Mouse (Mus musculus): ENCODE measurements around the gene Negr1.

Negr1 gene

DNA sequence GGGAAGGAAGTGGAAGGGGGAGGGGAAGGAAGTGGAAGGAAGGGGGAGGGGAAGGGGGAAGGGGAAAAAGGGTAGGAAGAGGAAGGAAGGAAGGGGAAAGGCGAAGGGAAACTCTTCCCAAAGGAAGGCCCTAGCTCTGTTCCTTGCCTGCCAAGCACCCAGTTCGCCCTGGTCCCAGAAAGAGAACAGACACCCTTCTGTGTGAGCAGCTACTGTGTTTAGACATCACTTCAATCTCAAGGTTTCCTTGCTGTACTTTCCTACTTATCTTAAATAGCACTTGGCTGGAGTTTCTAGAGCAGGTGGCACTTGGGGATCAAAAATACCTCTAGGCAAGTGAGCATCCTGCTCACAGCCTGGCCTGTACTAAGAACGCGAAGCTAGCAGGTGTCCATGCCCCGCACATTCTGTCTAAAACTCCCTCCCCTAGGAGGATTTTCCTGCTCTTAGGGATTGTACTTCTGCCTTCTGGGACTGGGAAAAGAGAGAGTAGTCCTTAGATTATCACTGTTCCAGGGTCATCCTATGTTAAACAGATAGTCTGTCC lies 128.5 kb downstream of the Negr1 start:
- no peak for DNase-seq (ENCODE audit: low read depth, low spot score)

DNA sequence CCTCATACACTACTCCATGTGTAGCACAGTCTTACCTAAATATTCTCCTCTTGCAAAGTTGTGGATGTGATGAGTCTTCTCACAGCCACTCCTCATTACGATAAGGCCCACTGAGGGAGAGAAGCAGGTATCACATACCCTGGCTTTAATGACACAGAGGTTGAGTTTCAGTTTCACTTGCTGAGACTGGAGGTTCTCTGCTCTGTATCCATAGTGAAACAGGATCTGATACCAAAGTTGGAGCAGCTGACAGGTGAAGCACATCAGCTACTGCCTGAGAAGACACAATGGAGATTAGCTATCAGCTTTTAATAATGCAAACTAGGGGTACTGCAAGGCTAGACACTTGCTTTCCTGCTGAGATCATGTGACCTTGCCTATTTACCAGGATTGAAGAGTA lies 137.1 kb downstream of the Negr1 start:
- no peak for DNase-seq (ENCODE audit: low read depth, low spot score)

DNA sequence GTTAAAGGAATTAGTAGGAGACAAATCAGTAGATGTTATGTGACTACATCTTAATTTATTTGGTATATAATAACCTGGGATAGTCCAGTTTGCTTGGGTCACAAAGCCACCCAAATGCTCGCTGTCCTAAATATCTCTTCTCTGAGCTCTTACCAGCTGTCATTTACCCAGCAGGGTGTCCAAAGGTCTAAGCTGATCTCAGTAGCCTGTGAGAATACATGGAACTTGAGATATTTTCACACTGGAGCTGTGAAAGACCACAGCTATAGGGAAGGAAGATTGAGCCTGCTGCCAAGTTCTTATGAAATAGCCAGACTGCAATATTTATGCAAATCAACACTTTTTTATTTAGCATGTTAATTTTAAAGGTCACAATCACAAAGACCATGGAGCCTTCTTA lies 141.6 kb downstream of the Negr1 start:
- DNase-seq (ENCODE audit: low read depth, low spot score), result no peak

DNA sequence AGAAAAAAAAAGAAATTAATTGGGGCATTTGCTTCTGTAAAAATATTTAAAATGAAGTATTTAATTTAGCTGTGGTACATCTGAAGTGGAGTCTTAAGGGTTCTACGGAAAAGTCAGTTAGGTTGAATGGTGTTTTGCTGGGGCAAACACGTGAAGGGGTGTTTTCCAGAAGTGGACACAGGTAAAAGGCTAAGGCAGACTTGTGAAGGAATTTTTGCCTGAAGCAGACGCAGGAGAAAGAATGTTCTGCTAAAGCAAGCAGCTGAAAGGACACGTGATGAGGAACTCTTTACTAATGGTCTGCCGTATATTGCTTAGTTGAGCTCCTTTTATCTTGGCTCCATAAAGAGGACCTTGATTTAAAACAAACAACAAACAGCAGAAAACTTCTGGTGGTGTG lies 148.6 kb downstream of the Negr1 start:
- no peak for DNase-seq (ENCODE audit: low read depth, low spot score)

DNA sequence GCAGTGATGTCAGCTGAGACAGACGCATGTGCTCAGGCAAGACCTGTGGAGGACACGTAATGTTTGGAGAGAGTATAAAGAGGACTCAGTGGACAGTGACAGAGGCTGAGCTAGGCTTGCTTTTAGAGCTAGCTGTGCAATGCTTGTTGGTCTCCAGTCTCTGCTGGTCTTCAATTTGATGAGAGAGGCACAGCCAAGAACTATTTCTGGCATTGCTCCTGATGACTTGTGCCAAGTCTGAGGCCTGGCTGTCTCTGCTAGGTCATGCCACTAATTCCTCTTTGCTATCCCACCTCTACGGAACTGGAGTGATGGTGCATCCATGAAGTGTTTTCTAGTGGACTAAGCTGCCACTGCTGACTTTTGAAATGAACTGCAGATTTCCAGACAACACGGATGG lies 149.1 kb downstream of the Negr1 start:
- no peak for DNase-seq (ENCODE audit: low read depth, low spot score)

DNA sequence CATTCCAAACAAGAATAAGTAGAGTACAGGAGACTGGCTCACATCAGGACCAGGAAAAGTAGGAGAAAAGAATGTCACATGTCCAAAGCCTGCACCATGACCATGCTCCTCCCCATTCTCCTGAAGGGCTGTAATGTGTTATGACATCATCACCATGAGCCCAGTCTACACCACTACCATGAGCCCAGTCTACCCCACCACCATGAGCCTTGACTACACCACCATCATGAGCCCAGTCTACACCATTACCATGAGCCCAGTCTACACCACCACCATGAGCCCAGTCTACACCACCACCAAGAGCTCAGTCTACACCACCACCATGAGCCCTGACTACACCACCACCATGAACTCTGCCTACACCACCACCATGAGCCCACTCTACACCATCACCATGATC lies 174.7 kb downstream of the Negr1 start:
- no peak for DNase-seq (ENCODE audit: low read depth, low spot score)

DNA sequence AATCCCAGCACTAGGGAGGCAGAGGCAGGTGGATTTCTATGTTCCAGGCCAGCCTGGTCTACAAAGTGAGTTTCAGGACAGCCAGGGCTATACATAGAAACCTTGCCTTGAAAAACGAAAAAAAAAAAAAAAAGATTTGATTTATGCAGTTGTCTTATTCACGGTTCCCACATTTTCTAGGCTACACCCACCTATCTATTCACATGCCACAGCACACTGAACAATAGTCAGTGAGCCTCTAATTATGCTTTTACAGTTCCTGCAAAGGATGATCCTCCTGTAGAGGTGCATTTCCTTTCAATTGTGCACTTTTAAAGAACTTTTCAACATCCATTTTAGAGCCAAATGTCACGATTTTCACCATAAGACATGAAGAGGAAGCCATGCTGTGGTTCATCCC lies 177.9 kb downstream of the Negr1 start:
- no peak for DNase-seq (ENCODE audit: low read depth, low spot score)

DNA sequence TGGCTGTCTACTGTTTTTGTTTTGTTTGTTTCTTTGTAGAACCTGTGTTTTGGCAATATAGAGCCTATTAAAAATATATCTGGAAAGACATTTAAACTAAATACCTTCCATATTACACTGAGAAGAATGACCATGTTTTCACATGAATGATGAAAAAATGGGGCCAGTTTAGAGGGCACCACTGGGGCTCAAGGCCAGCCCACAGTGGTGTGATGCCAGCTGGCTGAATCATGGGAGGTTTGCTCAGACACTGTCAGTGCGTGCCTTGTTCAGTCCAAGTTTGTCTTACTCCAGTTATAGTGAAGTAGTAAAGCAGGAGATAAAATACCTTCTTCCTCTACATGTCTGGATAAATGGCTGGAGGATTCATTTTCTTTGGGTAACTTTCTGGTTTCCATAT lies 181.7 kb downstream of the Negr1 start:
- DNase-seq (ENCODE audit: low read depth, low spot score), result no peak

DNA sequence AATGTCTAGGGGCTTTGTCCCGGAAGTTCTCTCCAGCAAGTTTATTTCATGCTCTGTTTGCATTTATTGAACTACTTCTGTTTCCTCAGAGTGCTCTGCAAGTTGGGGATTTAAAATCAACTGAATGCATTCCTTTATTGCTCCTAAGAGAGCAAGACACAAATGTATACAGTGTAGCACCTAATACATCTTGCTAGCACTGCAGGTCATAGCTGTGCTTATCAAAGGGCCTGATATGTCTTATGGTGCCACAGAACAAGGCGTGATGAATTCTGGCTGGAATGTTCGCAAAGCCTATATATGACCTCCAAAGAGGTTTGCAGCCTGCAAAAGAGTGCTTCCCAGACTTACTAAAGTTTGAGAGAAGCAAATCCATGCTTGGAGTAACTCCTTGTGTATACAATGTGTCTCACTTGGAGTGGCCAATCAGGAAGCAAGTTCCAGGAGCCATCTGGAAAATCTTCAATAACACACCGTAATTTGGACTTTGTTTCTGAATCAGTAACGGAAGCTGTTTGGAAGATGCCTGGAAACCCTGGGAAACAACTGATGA lies 183.7 kb downstream of the Negr1 start:
- DNase-seq (ENCODE audit: low read depth, low spot score), result no peak

DNA sequence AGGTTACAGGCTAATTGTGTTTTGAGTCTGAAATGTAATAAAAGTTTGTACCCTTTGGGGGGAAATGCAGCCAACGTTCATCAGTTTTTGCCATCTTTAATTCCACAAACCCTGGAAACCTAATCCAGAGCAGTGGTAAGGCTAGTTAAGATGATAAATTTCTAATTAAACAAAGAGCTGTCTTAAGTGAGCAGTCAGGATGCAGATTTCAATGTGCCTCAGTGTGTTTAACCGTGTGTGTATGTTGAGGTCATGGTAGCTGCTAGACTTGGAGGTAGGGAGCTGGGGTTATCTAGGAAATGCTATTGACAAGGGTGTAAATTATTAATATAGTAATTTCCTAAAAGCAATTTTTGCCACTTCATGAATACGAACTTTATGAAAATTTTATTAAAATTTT lies 185.9 kb downstream of the Negr1 start:
- no peak for DNase-seq (ENCODE audit: low read depth, low spot score)

DNA sequence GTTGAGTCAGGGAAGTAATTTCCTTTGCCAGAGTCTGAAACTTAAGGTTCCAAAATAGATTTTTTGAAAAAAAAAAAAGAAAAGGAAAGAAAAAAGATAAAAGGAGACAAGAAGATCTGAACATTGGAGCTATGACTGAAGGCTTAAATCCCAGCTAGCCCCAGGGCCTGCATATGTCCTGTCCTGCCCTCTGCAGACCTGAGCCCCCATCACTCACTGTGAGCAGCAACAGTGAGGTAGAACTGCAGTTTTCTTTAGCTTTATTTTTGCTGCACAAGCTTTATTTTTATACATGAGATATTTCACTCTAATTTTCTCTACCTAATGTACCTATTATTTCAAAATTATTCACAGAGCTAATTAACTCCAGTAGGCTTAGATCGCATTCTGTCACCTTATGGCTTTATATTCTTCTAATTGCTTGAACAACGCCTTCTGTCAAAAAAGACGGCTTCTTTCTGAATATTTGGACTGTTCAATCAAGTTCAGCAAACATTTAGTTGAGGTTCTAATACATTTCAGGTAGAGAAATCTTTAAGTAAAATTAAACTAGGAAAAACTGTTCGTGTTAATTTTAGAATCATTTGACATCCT lies 192.3 kb downstream of the Negr1 start:
- DNase-seq (ENCODE audit: low read depth, low spot score), result no peak

DNA sequence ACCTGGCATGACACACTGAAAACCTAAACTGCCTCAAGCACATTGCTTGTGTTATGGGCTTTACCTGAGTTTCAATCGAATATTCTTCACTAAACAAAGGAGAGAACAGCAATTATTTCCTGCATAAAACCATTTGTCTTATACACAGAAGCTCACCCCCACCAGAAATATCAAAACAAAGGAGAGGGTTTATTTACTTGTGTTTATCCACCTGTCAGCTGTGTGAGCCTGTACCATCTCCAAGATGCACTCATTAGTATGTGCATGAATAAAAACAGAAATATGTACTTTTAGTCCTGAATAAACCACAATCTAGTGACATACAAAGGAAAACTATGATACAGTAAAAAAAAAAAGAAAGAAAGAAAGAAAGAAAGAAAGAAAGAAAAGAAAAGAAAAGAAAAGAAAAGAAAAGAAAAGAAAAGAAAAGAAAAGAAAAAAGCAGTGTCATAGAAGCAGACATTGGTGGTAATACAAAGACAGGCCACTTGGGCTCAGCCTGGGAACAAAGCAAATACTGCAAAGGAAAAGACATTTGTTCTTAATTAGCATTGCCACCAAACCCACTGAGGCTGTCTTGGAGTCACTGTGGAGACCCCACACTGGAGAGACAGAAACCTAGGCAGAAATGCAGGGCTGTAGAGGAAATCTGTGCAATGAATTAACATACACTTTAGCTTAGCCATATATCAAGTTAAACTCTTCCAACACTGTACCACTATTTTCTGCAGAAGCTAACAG lies 193.4 kb downstream of the Negr1 start:
- DNase-seq (ENCODE audit: low read depth, low spot score), result no peak

DNA sequence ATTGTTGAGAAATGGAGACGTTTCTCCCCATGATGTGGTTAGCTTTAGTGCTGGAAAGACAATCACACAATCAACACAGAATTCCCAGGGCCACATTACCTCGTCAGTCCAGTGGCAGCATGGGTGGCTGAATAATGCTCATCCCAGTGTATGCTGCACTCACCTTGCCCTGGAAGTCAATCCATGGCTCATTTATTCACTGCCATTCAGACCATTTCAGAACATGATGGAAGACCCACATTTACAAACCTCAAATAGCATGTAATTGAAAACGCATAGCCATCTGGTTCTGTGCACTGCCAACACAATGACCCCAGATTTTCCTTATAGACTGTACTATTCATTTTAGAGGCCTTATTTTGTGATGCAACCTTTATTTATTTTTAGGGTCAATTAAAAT lies 203.4 kb downstream of the Negr1 start:
- no peak for DNase-seq (ENCODE audit: low read depth, low spot score)

DNA sequence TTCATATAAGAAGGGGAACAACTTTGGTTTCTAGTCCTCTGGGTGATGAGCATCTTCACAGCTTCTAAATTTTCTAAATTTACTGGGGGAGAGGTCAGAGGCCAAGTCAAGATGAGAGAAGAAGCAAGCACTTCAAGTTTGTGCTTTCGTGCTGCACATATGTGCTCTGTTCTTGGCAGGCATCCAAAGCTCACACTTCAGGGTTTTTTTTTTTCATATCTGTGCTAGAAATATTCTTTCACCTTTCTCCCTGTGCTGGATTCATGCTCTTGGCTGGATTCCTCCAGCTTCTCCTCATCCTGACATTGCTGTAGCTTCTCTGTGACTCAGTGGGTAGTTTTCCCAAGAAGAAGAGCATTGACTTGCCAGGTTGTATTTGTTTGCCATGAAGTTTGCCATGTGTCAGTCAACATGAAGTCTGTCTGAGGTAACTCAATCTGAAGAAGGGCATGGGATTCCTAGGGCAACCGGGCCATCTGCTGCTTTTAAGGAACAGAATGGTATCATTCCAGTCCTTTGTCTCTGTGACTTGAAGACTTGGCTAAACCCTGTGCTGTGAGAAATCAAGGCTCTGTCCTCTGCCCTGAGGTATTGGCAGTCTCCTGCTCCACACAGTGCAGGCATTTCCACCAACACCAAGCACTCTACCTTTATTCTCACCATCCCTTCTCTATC lies 204.7 kb downstream of the Negr1 start:
- DNase-seq (ENCODE audit: low read depth, low spot score), result no peak

DNA sequence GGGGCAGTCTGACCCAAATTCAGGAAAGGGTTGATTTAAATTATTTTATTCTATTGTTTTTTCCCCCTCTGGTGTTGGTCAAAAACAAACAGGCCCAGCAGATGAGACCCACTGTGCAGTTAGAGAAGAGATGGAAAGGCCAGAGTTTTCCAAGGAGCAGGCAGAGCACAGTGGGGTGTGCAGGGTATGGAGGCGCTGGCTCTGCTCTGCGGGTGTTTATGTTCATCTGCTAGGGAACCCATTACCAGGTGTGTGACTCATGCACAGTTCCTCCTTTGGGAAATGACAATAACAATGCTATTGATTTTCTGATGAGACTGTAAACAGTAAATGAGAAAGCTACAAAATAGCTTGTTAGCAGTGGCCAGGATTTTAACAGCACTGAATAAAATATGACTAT lies 210.0 kb downstream of the Negr1 start:
- no peak for DNase-seq (ENCODE audit: low read depth, low spot score)

DNA sequence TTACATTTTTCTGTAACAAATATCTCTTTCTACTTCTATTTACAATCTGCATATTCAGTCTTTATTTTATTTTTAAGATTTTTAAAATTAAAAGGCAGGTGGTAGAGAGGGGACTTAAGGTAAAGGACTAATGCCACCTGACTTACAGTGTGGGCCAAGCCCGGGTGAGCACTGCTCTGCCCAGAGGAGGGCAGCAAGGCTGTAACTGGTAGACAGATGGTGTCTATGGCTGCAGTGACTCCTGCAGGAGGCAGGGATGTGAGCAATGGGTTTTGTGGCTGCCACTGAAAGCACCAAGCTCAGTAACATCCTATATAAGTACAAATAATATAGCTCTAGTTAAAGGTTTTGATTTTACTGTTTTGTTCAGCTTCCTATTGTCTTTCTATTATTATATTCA lies 210.5 kb downstream of the Negr1 start:
- no peak for DNase-seq (ENCODE audit: low read depth, low spot score)

DNA sequence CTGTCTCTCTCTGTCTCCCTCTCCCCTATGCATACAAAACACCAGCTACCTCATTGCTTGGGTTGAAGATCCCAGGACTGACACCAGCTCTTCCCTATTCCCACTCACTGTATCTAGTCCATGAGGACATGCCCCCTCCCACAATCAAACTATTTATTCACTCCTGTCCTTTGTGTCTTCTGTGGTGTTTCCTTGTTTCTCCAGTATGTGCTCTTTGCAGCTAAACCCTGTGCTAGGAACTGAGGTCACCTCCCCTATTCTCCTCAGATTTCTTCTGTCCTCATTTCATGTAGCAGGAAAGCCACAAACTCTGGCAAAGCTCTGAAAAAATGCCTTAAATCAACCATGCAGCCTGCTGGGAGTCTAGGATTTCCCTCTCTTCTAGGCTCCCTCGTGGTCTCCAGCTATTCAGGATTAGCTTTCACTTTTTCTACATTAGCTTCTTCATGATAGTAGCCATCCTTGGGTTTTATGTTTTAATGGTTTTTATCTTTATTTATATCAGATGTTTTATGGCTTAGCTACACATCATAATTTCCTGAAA lies 222.8 kb downstream of the Negr1 start:
- DNase-seq (ENCODE audit: low read depth, low spot score), result no peak

DNA sequence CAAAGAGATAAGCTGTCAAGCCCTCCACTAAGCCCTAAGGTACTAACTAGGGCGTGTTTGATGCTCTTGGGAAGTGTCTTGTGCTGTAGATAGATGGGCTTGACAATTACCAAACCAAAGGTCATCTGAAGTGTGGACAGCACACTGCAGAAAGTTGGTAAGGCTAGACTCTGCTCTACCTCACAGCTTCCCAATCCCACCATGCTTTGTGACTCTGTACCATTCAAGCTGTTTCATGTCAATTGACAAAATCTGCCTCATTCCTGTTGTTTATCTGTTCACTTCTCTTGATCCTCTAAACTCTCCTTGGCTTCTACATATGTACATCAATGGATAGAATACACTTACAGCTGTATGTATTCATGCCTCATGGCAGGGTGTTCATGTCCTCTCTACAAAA lies 224.8 kb downstream of the Negr1 start:
- DNase-seq (ENCODE audit: low read depth, low spot score), result no peak

DNA sequence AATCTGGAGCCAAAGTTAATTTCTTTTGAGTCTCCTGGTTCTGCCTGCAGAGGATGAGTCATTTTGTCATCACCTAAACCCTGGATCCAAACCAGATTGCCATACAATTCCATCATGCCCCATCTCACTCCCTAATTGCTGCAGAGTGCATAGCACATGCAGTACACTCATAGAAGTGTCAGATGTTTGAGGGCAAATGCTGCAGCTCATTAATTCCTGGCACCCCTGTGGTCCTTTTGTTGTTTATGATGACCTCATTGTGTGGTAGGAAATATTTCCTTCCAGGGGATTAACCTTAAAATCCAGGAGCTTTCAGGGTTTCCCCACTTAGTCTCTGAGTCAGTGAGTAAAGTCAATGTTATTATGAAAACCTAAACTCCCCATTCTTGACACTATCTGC lies 229.6 kb downstream of the Negr1 start:
- no peak for DNase-seq (ENCODE audit: low read depth, low spot score)

DNA sequence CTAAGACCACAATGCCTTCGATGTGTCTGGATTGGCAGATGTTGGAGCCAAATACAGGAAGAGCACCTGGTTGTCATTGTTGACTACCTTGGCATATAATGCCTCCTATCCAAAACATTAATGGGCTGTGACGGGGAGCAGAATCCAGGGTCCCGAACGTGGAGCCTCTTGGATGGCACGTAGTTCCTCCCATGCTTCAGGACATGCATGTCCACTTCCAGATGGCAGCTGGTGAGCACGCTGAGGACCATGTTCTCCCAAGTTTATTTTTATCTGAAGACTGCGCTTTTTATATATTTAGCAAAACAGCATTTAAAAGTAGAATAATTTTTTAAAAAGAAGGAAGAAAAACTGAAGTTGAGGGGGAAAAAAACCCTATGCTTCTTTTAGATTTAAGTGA lies 231.1 kb downstream of the Negr1 start:
- DNase-seq (ENCODE audit: low read depth, low spot score), result no peak

DNA sequence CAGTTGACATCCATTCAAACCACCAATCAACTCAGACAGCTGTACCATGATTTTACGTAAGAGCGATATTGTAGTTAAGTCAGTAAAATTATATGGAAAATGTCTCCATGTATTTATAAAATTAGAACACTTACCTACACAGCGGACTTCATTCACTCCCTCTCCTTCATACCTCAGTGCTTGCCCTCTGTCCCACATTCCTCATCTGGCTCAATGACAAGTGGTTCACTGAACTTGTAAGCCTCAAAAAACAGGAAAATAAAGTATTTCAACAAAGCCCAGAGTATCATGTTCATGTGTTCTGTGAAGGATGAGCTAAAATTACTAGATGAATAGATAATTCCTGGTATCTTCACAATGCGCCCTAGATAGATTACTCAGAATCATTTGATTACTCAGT lies 232.5 kb downstream of the Negr1 start:
- DNase-seq (ENCODE audit: low read depth, low spot score), result no peak

DNA sequence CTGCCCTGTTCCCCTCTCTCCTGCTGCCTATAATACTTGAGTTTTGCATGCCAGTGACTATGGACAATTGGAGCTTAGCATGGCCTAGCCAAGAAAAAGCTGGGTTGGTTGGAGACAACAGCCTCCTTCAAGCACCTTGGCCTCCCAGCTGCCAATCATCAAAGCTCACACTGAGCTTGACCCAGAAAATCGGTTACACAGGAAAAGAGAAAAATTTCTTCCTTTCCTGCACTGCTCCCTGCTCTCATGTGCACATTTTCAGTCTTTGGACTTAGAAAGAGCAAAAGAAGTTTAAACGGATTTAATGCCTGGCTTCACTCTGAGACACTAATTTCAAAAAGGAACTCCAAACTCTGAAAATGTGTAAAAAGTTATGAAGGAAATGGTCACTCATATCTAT lies 233.0 kb downstream of the Negr1 start:
- DNase-seq (ENCODE audit: low read depth, low spot score), result no peak
